17 mouse cellular contexts compared by ENCODE assay signal in genomic region chr13:73727621-73728025, GRCm38 (mm10). TPM values are rescaled to one million over a fixed set of nuclear protein-coding genes. Genes with fewer than 3 reads are reported as not detected.
DNase-seq lines count a peak whose midpoint lies in the region; ATAC-seq lines count a peak whose summit lies in the region.
"Had no signal": no experiment of that assay in that cellular context is flagged by ENCODE, and none has a peak within 500 bp of the region (broad histone marks: within the 10 kb centered on the region; RNA-seq: fewer than 3 reads in every experiment).

No protein-coding gene starts in this region.

- H3K27me3 ChIP-seq in heart, embryonic 10.5 days (ENCODE audit: insufficient read depth, poor library complexity, severe bottlenecking) = peaks cover 14% of the 10 kb centered on the region
- peaks cover 2% of the 10 kb centered on the region; the same call in 1 of the 2 replicates for H3K27me3 ChIP-seq in neural tube, embryonic 14.5 days (ENCODE audit: control insufficient read depth, insufficient read depth, low read length)
- H3K27me3 ChIP-seq: stomach, embryonic 15.5 days had no signal

- peaks cover 12% of the 10 kb centered on the region for H3K4me1 ChIP-seq in heart, embryonic 10.5 days
- no peaks in the 10 kb centered on the region; the same call in 1 of the 2 replicates for H3K4me1 ChIP-seq in neural tube, embryonic 14.5 days (ENCODE audit: control insufficient read depth, insufficient read depth, low read length)
- H3K4me1 ChIP-seq: stomach, embryonic 15.5 days had no signal

- no peaks in the 10 kb centered on the region for H3K9me3 ChIP-seq in heart, embryonic 10.5 days
- H3K9me3 ChIP-seq in neural tube, embryonic 14.5 days (ENCODE audit: control insufficient read depth, low read length) = no peaks in the 10 kb centered on the region
- H3K9me3 ChIP-seq: limb, embryonic 12.5 days; stomach, embryonic 15.5 days had no signal

- H3K27ac ChIP-seq in heart, embryonic 10.5 days = no peak overlapping the region
- no peak overlapping the region for H3K27ac ChIP-seq in neural tube, embryonic 14.5 days (ENCODE audit: low read depth, low read length)
- H3K27ac ChIP-seq: limb, embryonic 12.5 days; stomach, embryonic 15.5 days had no signal

- peak; percentile 98 for DNase-seq in heart, adult 11 months
- no peak for DNase-seq in heart, embryonic 10.5 days (ENCODE audit: low spot score)
- DNase-seq in neural tube, embryonic 10.5 days (ENCODE audit: extremely low spot score, low spot score) = no peak
- peak; percentile 49 for DNase-seq in heart, postnatal 25 days (ENCODE audit: low spot score)
- DNase-seq in cerebellum, adult 9-10 months = no peak
- no peak for DNase-seq in right cerebral cortex, postnatal 25 days
- DNase-seq: cerebellum, adult 8-10 months; layer of hippocampus, adult 9-11 months; lung, adult 2 months; thymus, postnatal 4 days had no signal

- no peak overlapping the region for H3K4me3 ChIP-seq in heart, embryonic 10.5 days
- H3K4me3 ChIP-seq in neural tube, embryonic 14.5 days (ENCODE audit: low read depth, low read length) = no peak overlapping the region
- H3K4me3 ChIP-seq: limb, embryonic 12.5 days; stomach, embryonic 15.5 days had no signal

- no peaks in the 10 kb centered on the region for H3K36me3 ChIP-seq in heart, embryonic 10.5 days
- no peaks in the 10 kb centered on the region for H3K36me3 ChIP-seq in neural tube, embryonic 14.5 days (ENCODE audit: control insufficient read depth, insufficient read depth, low read length)
- H3K36me3 ChIP-seq: limb, embryonic 12.5 days; stomach, embryonic 15.5 days had no signal

- 0 out of 2 replicates have a peak, but pooled peaks have one; percentile 24 for ATAC-seq in neural tube, embryonic 14.5 days (ENCODE audit: low read depth)
- ATAC-seq in inflammation-experienced regulatory T-cells, adult 6 months = no peak
- ATAC-seq: hindbrain, embryonic 16.5 days; midbrain, embryonic 16.5 days had no signal

- WGBS in heart, embryonic 10.5 days = 23% methylated on average over 2 of the region's 2 CpGs
- 13% methylated on average over 2 of the region's 2 CpGs for WGBS in neural tube, embryonic 14.5 days

- H3K4me2 ChIP-seq in neural tube, embryonic 14.5 days (ENCODE audit: low read depth, low read length) = no peak overlapping the region
- H3K4me2 ChIP-seq: limb, embryonic 12.5 days; stomach, embryonic 15.5 days had no signal

- no peak overlapping the region for H3K9ac ChIP-seq in neural tube, embryonic 14.5 days (replicated peaks; ENCODE audit: low read depth, low read length)
- H3K9ac ChIP-seq: limb, embryonic 12.5 days; stomach, embryonic 15.5 days had no signal

- intact Hi-C loops in heart, postnatal 25 days (cut with DNase I) = loop anchor here (10.0 kb wide), 1 partner anchor 567 kb away; the partner anchor contains the start of gene Ahrr

RNA-seq across cellular contexts. Expression of gene Slc12a7, which starts 5.3 kb away (rescaled TPM):
- polyA plus RNA-seq in heart, embryonic 10.5 days (2016; fragmentation: Nextera tagmentation; extraction: Ambion mirVana) = 36.3 and 46.7 TPM in 2 replicates
- 5.9 and 12.4 TPM in 2 replicates for polyA plus RNA-seq in neural tube, embryonic 14.5 days (2014; fragmentation: Nextera tagmentation; extraction: Ambion mirVana)
- total RNA-seq in heart, postnatal 25 days (2021) = 100 to 1,000 TPM; 162 to 182 TPM
- 10 to 100 TPM; 17.3 to 41.0 (median 40.8) TPM for polyA plus RNA-seq in inflammation-experienced regulatory T-cells, adult 6 months (2017; shearing (Covaris generic))

RNA-seq across cellular contexts. Expression of gene Slc6a19, which starts 23.0 kb away (rescaled TPM):
- 0.06 TPM in 1 of 2 replicates, not detected in the other for polyA plus RNA-seq in heart, embryonic 10.5 days (2016; fragmentation: Nextera tagmentation; extraction: Ambion mirVana)
- 0.07 and 0.54 TPM in 2 replicates for polyA plus RNA-seq in neural tube, embryonic 14.5 days (2014; fragmentation: Nextera tagmentation; extraction: Ambion mirVana)
- total RNA-seq in heart, postnatal 25 days (2021) = not detected
- polyA plus RNA-seq in inflammation-experienced regulatory T-cells, adult 6 months (2017; shearing (Covaris generic)) = not detected
- polyA plus RNA-seq: limb, embryonic 12.5 days had no signal

RNA-seq across cellular contexts. Expression of gene Slc6a18, which starts 49.8 kb away (rescaled TPM):
- polyA plus RNA-seq in heart, embryonic 10.5 days (2016; fragmentation: Nextera tagmentation; extraction: Ambion mirVana) = not detected in 2 replicates
- polyA plus RNA-seq in neural tube, embryonic 14.5 days (2014; fragmentation: Nextera tagmentation; extraction: Ambion mirVana) = not detected in 2 replicates
- total RNA-seq in heart, postnatal 25 days (2021) = not detected
- polyA plus RNA-seq in inflammation-experienced regulatory T-cells, adult 6 months (2017; shearing (Covaris generic)) = not detected
- total RNA-seq: neutrophil, adult 5-6 weeks had no signal
- polyA plus RNA-seq: hindbrain, embryonic 16.5 days; limb, embryonic 12.5 days; lung, adult 2 months; midbrain, embryonic 16.5 days; stomach, embryonic 15.5 days had no signal

Comparison
In these comparisons a context has a peak if more than half of its experiments do, and no peak if none do; other contexts are left out.
1. DNase-seq: peak in heart, adult 11 months (single experiment) and heart, postnatal 25 days (single experiment); none in heart, embryonic 10.5 days (single experiment), neural tube, embryonic 10.5 days (single experiment), cerebellum, adult 9-10 months (single experiment) and right cerebral cortex, postnatal 25 days (single experiment).